Mouse (Mus musculus) MEL (cell line): ENCODE data around the gene Creb5. TPM values are rescaled to one million over a fixed set of nuclear protein-coding genes. Genes with fewer than 3 reads are reported as not detected.

Experiments used
- DNase-seq: peaks from one replicate; pipeline ENCODE4 v3.0.0; 2011; ENCODE audit warnings: low read depth, low spot score
- H3K27ac ChIP-seq: 2 replicates; pipeline ENCODE4 v1.5.1; 2012; ENCODE audit warnings: low read depth, mild to moderate bottlenecking, control low read depth, low read length, moderate library complexity; ENCODE audit not compliant: control insufficient read depth
- H3K27me3 ChIP-seq, 2 experiments: fragments of 150-350 bp in 1 of 2; sonication (generic) in 1 of 2; 2 replicates each; pipeline ENCODE4 v1.6.1; 2012; ENCODE audit warnings: low read length in 2 of 2, mild to moderate bottlenecking in 2 of 2, improper control_type of control experiment in 1 of 2, moderate library complexity in 1 of 2; ENCODE audit not compliant: insufficient read depth in 2 of 2, control insufficient read depth in 1 of 2
- H3K36me3 ChIP-seq, 2 experiments: 2 replicates each; pipeline ENCODE4 v1.6.1; 2012 to 2014; ENCODE audit warnings: low read length in 2 of 2, improper control_type of control experiment in 1 of 2, inconsistent platforms in 1 of 2, mild to moderate bottlenecking in 1 of 2; ENCODE audit not compliant: insufficient read depth in 2 of 2, control insufficient read depth in 1 of 2
- H3K4me1 ChIP-seq, 2 experiments: fragments of 150-350 bp in 1 of 2; sonication (generic) in 1 of 2; 2 replicates each; pipeline ENCODE4 v1.6.1; 2012; ENCODE audit warnings: low read length in 2 of 2, improper control_type of control experiment in 1 of 2, mild to moderate bottlenecking in 1 of 2; ENCODE audit not compliant: insufficient read depth in 2 of 2, control insufficient read depth in 1 of 2
- H3K4me3 ChIP-seq, 2 experiments: fragments of 150-350 bp in 1 of 2; sonication (generic) in 1 of 2; 2 replicates each; pipeline ENCODE4 v1.5.1; 2012; ENCODE audit warnings: low read depth in 2 of 2, low read length in 2 of 2, mild to moderate bottlenecking in 2 of 2, moderate library complexity in 2 of 2, control low read depth in 1 of 2, improper control_type of control experiment in 1 of 2; ENCODE audit not compliant: control insufficient read depth in 1 of 2, insufficient read depth in 1 of 2
- H3K79me2 ChIP-seq: 2 replicates; pipeline ENCODE4 v1.6.1; 2012; ENCODE audit warnings: mild to moderate bottlenecking, low read length, moderate library complexity; ENCODE audit not compliant: control insufficient read depth, poor library complexity, insufficient read depth
- H3K9ac ChIP-seq: 2 replicates; pipeline ENCODE4 v1.6.1; 2012; ENCODE audit warnings: low read depth, mild to moderate bottlenecking, control low read depth, low read length, moderate library complexity; ENCODE audit not compliant: control insufficient read depth, poor library complexity, severe bottlenecking
- H3K9me3 ChIP-seq: fragments of 150-350 bp; sonication (generic); replicated peaks from 2 replicates; pipeline ENCODE4 v1.6.1; 2012; ENCODE audit warnings: mild to moderate bottlenecking, low read length, improper control_type of control experiment, moderate library complexity; ENCODE audit not compliant: insufficient read depth
- CHD2 ChIP-seq: IDR thresholded peaks from 2 replicates; pipeline ENCODE4 v1.6.1; 2011; ENCODE audit warnings: low read length, improper control_type of control experiment
- EP300 ChIP-seq, 2 experiments: IDR thresholded peaks; 2 replicates each; pipeline ENCODE4 v1.6.1; 2011; ENCODE audit warnings: improper control_type of control experiment in 2 of 2, low read length in 2 of 2, low read depth in 1 of 2, mild to moderate bottlenecking in 1 of 2
- ETS1 ChIP-seq: IDR thresholded peaks from 2 replicates; pipeline ENCODE4 v1.6.1; 2012; ENCODE audit warnings: low read depth, mild to moderate bottlenecking, inconsistent platforms, low read length, improper control_type of control experiment, moderate library complexity
- MAFK ChIP-seq: IDR thresholded peaks from 2 replicates; pipeline ENCODE4 v1.6.1; 2011; ENCODE audit warnings: low read depth, mild to moderate bottlenecking, low read length, improper control_type of control experiment, borderline replicate concordance
- MAX ChIP-seq: IDR thresholded peaks from 2 replicates; pipeline ENCODE4 v1.6.1; 2011; ENCODE audit warnings: low read length, improper control_type of control experiment
- MAZ ChIP-seq: IDR thresholded peaks from 2 replicates; pipeline ENCODE4 v1.6.1; 2012; ENCODE audit warnings: low read depth, mild to moderate bottlenecking, inconsistent platforms, low read length, improper control_type of control experiment
- MXI1 ChIP-seq: IDR thresholded peaks from 2 replicates; pipeline ENCODE4 v1.6.1; 2011; ENCODE audit warnings: mild to moderate bottlenecking, low read depth, low read length, improper control_type of control experiment
- NELFE ChIP-seq: IDR thresholded peaks from 2 replicates; pipeline ENCODE4 v1.6.1; 2011; ENCODE audit warnings: low read depth, low read length, improper control_type of control experiment
- POLR2AphosphoS2 ChIP-seq: IDR thresholded peaks from 2 replicates; pipeline ENCODE4 v1.6.1; 2011; ENCODE audit warnings: low read length, improper control_type of control experiment
- RAD21 ChIP-seq: IDR thresholded peaks from 2 replicates; pipeline ENCODE4 v1.6.1; 2011; ENCODE audit warnings: mild to moderate bottlenecking, low read depth, low read length, improper control_type of control experiment
- SIN3A ChIP-seq: IDR thresholded peaks from 2 replicates; pipeline ENCODE4 v1.6.1; 2012; ENCODE audit warnings: low read length, improper control_type of control experiment, inconsistent platforms
- TAL1 ChIP-seq: IDR thresholded peaks from 2 replicates; pipeline ENCODE4 v1.6.1; 2012; ENCODE audit warnings: mild to moderate bottlenecking, inconsistent platforms, low read length, moderate library complexity, mixed read lengths
- TBP ChIP-seq: IDR thresholded peaks from 2 replicates; pipeline ENCODE4 v1.8.0; 2011; ENCODE audit warnings: low read depth, low read length, improper control_type of control experiment
- UBTF ChIP-seq: IDR thresholded peaks from 2 replicates; pipeline ENCODE4 v1.6.1; 2012; ENCODE audit warnings: low read depth, mild to moderate bottlenecking, inconsistent platforms, low read length, improper control_type of control experiment, moderate library complexity, borderline replicate concordance; ENCODE audit not compliant: insufficient read depth
- USF1 ChIP-seq: IDR thresholded peaks from 2 replicates; pipeline ENCODE4 v1.6.1; 2014; ENCODE audit warnings: low read depth, mild to moderate bottlenecking, inconsistent platforms, low read length, improper control_type of control experiment, moderate library complexity
- polyA plus RNA-seq, 2 experiments: library from polyadenylated mRNA; stranded (reverse) in 1 of 2; unstranded in 1 of 2; fragments of >175 nt in 1 of 2; fragments of >200 nt in 1 of 2; gene quantifications; 2 replicates each; pipeline versions ENCODE4 v1.2.1 to v1.2.4; 2012; ENCODE audit warnings: low replicate concordance in 2 of 2, low read depth in 1 of 2; ENCODE audit not compliant: insufficient read length in 2 of 2, insufficient read depth in 1 of 2, missing spikeins in 1 of 2
- total RNA-seq: library from RNA; depleted of rRNA; stranded (reverse); fragments of 300-350 nt; gene quantifications from 2 replicates; pipeline ENCODE4 v1.2.3, GENCODE M21; 2012

Gene Creb5
- total and polyA plus RNA-seq, 3 experiments, result not detected

- TF ChIP-seq NELFE (no peak), EP300 (IDR thresholded peaks at IDR 0.05; ENCODE audit: low read depth in 1 of 2, low read length in 2 of 2) (no peak), SIN3A (no peak), POLR2AphosphoS2 (no peak), UBTF (no peak), MXI1 (no peak), RAD21 (no peak), TAL1 (no peak), ETS1 (no peak), MAZ (no peak)
- H3K27me3 ChIP-seq, result no peaks in the 10 kb centered on the region
- no peaks in the 10 kb centered on the region for H3K36me3 ChIP-seq
- DNase-seq, result no peak
- H3K9ac ChIP-seq, result no peak overlapping the region
- H3K4me1 ChIP-seq, result no peaks in the 10 kb centered on the region
- no peaks in the 10 kb centered on the region for H3K9me3 ChIP-seq
- H3K27ac ChIP-seq, result no peak overlapping the region
- no peaks in the 10 kb centered on the region for H3K79me2 ChIP-seq
- no peak overlapping the region for H3K4me3 ChIP-seq
Measured at GRCm38 (mm10) chr6:53641633-53642605, 354.8 kb downstream of the Creb5 start.

- no peaks in the 10 kb centered on the region for H3K4me1 ChIP-seq
- TF ChIP-seq EP300 (IDR thresholded peaks at IDR 0.05; ENCODE audit: low read depth in 1 of 2, low read length in 2 of 2), result no peak
- no peak for TF ChIP-seq MAFK
- no peak for TF ChIP-seq TBP
- no peak for TF ChIP-seq CHD2
- no peak for TF ChIP-seq MXI1
- TF ChIP-seq MAX, result no peak
- no peak for TF ChIP-seq USF1
- TF ChIP-seq, all 39 proteins: peak for 0
- H3K27ac ChIP-seq, result no peak overlapping the region
- H3K9me3 ChIP-seq, result no peaks in the 10 kb centered on the region
- H3K27me3 ChIP-seq, result no peaks in the 10 kb centered on the region
- no peak overlapping the region for H3K9ac ChIP-seq
- H3K4me3 ChIP-seq, result no peak overlapping the region
- no peak for DNase-seq
- no peaks in the 10 kb centered on the region for H3K36me3 ChIP-seq
- H3K79me2 ChIP-seq, result no peaks in the 10 kb centered on the region
Measured at GRCm38 (mm10) chr6:53642826-53643356, 355.8 kb downstream of the Creb5 start.
